Mouse (Mus musculus): Measurements from ENCODE around the gene Ifitm7.
A peak's percentile ranks its signal among the peaks of the same experiment; 100 is the strongest.
"Not testable (repeated sequence)": the region's sequence is repeated elsewhere in the genome, so short reads cannot be mapped to it uniquely, and the experiment has no call there.

Gene Ifitm7

GRCm38 (mm10) chr16:13977026-13977425, 9.7 kb downstream of the Ifitm7 start:
- not testable (repeated sequence) for DNase-seq (ENCODE audit: low spot score)

DNA sequence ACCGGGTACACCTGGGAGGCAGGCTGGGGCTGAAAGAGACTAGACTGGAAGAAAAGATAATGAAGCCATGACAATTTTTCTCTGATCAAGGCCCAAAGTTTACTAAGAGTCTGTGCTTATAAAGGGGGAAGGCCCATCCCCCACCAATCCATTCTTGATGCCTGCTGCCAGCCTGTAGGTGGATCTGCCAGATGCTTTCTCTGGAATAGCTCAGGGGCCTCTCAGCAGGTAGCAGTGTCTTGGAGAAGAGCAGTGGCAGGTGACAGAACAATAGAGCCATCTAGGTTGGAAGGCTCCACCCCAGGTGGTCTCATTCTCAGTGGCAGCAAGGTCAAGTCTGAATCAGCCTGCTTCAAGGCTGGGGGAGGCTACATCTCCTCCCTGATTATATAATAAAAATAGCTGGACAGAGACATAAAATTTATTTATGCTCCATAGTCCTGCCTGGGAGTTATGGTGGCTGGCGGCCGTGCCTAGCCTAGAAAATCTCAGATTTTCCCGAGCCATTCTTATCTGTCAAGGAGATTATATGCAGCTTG, 10.3 kb downstream of the Ifitm7 start:
- not testable (repeated sequence) for DNase-seq (ENCODE audit: low spot score)

GRCm38 (mm10) chr16:13972051-13972450, 14.6 kb downstream of the Ifitm7 start:
- no peak for DNase-seq (ENCODE audit: low spot score)

DNA sequence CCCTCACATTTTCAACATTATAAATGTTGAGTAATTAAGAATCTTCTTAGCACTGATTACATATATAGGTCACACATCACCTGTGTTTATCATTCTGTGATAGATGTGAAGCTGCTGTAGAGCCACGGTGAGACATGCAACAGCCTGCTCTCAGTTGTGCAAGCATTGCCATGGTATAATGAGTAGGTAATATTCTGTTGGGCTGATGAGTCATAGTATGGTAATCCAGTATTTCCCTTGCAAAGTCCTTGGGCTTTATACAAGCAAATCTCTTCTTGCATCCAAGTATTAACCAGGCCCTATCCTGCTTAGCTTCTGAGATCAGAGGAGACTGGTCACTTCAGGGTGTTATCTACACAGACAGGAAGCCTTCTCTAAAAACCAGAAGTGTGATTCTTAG, 17.6 kb downstream of the Ifitm7 start:
- no peak for DNase-seq (ENCODE audit: low spot score)

DNA sequence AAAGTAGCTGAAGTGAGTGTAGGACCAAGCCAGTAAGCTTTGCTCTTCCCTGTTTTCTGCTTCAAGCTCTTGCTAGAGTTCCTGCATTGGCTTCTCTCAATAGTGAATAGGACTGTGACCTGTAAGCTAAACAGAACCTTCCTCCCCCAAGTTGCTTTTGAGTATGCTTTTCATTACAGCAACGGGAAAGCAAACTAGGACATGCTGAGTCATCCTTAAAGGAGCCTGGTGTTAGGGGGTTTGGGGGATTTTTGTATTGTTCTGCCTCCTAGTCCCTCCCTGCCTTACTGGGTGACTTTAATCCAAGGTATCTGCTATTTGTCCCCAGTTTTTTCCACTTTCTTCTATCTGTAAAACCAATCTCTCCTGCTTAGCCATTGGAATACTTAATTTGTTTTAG, 24.6 kb downstream of the Ifitm7 start:
- no peak for DNase-seq (ENCODE audit: low spot score)

DNA sequence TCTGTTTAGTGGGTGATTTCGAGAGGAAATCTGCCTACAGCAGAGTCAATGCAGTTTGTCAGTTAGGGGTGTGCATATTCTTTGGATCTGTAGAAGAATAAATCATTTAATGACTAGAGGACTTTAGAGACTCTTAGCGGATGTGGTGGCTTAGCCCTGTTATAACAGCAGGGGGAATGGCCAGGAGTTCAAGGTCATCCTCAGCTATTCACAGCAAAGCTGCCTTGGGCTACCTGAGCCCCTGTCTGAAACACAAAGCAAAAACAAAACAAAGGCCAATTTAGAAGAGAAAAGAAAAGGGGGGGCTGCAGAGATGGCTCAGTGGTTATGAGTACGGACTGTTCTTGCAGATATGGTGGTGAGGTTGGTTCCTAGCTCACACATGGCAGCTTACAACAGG, 35.4 kb downstream of the Ifitm7 start:
- no peak for DNase-seq (ENCODE audit: low spot score)

DNA sequence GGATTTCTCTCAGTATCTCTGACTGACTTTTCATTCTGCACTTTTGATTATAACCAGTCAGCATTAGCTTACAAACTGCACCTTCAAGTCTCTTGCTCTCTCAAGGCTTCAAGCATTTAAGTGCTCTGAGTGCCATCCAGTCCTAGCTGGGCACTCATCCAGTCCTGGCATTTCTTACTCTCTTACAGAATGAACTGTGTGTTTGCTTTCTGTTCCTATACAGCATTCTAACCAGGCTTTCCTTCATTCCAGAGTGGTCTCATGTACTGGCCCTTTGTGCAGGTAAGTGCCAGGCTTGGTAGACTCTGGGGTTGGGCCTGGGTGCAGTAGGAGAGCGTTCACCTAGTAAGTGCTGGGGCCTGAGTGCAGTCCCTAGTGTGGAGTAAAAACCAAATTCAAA, 40.4 kb downstream of the Ifitm7 start:
- no peak for DNase-seq (ENCODE audit: low spot score)

DNA sequence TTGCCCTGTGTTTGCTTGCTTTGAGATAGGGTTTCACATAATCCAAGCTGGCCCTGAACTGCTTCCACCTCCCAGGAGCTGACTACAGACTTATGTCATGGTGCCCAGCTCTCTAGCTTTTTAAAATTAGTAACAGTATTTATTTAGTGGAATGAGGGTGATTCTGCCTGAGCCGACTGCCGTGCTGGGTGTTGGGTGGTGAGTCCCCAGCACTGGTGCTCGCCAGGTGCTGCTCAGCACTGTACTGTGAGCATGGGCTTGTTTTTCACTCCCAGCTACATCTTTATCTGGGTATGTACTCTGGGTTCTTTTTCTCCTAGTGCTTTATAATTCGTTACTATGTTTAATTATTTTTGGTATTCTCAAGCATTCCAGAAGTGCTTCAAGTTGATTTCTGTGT, 41.5 kb downstream of the Ifitm7 start:
- no peak for DNase-seq (ENCODE audit: low spot score)

DNA sequence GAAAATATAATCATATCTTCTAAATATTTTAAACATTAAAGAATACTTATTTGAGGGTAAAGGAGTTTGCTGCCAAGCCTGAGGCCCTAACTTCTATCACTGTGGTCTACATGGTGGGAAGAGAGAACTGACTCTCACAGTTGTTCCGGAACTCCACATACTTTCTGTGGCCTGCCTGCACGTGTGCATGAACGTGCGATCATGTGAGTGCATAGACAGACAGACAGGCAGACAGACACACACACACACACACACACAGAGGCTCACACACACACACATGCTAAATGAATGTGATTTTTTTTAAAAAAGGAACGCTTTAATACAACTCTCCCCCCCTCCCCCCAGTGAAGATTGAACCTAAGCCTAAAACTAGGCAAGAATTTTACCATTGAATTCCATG, 41.9 kb downstream of the Ifitm7 start:
- DNase-seq (ENCODE audit: low spot score), result no peak

GRCm38 (mm10) chr16:13944178-13944577, 42.5 kb downstream of the Ifitm7 start:
- DNase-seq (ENCODE audit: low spot score), result no peak

GRCm38 (mm10) chr16:13940847-13941395, 45.8 kb downstream of the Ifitm7 start:
- DNase-seq (ENCODE audit: low spot score), result no peak

DNA sequence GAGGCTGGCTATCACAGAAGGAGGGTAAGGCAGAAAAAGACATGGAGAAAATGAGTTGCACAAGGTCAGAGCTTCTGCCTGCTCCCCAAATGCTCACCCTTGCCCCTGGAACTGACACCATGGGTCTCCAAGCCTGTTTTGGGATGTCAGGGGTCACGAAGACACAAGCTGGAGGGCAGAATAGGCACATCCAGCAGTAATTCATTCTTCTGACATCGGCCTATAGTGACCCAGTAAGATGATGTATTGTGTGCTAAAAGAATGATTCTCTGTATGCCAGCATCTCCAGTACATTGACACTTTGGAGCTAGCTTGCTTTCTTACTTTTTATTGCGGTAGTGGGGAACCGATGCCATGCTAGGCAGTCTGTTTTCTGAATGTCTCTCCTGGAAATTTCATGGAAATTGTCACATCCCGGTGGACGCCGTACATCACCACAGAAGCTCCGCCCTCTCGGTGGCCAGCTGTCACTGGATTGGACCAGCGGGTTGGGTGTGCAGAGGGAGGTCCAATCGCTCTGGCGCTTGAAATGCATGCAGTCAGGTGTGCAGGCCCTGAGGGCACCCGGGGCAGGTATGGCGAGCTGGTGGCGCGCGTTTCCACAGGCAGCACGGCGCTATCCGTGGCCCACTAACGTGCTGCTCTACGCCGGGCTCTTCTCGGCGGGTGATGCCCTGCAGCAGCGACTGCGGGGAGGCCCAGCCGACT, 46.4 kb downstream of the Ifitm7 start:
- DNase-seq (ENCODE audit: low spot score), result peak; percentile 78

All from testis, postnatal 10 days (tissue).